Mouse (Mus musculus): ENCODE data around the gene Rab11fip4. TPM values are rescaled to one million over a fixed set of nuclear protein-coding genes. Genes with fewer than 3 reads are reported as not detected.

Gene Rab11fip4
- polyA plus RNA-seq, 1 experiment from 2014 or later: 24.1 TPM

- no peak overlapping the region for H3K4me2 ChIP-seq
- no peak overlapping the region for H3K27ac ChIP-seq (replicated peaks)
- H3K36me3 ChIP-seq: no peaks in the 10 kb centered on the region
- WGBS: 87% methylated on average over 6 of the region's 6 CpGs
- no peak for ATAC-seq (ENCODE audit: low FRiP score)
- no peak overlapping the region for H3K4me3 ChIP-seq (replicated peaks)
- peaks cover 28% of the 10 kb centered on the region for H3K27me3 ChIP-seq (replicated peaks)
- no peak overlapping the region for H3K9ac ChIP-seq (replicated peaks)
- no peaks in the 10 kb centered on the region for H3K9me3 ChIP-seq (replicated peaks)
- H3K4me1 ChIP-seq: peaks cover 29% of the 10 kb centered on the region
Measured at GRCm38 (mm10) chr11:79715733-79716452, 124.9 kb downstream of the Rab11fip4 start.

GRCm38 (mm10) chr11:79716453-79716749 lies 125.4 kb downstream of the Rab11fip4 start:
- Histone ChIP-seq H3K27ac (replicated peaks) (no peak overlapping the region), H3K4me1 (peaks cover 27% of the 10 kb centered on the region), H3K9ac (replicated peaks) (no peak overlapping the region), H3K4me3 (replicated peaks) (no peak overlapping the region), H3K36me3 (no peaks in the 10 kb centered on the region), H3K9me3 (replicated peaks) (no peaks in the 10 kb centered on the region), H3K4me2 (no peak overlapping the region), H3K27me3 (replicated peaks) (peaks cover 28% of the 10 kb centered on the region)
- 86% methylated on average over 2 of the region's 2 CpGs for WGBS
- no peak for ATAC-seq (ENCODE audit: low FRiP score)

GRCm38 (mm10) chr11:79717271-79717670 lies 126.3 kb downstream of the Rab11fip4 start:
- H3K27me3 ChIP-seq (replicated peaks): peaks cover 23% of the 10 kb centered on the region
- H3K36me3 ChIP-seq: no peaks in the 10 kb centered on the region
- no peak overlapping the region for H3K4me3 ChIP-seq (replicated peaks)
- H3K9me3 ChIP-seq (replicated peaks): no peaks in the 10 kb centered on the region
- H3K4me1 ChIP-seq: peaks cover 18% of the 10 kb centered on the region
- no peak for ATAC-seq (ENCODE audit: low FRiP score)
- no peak overlapping the region for H3K27ac ChIP-seq (replicated peaks)
- no peak overlapping the region for H3K4me2 ChIP-seq
- H3K9ac ChIP-seq (replicated peaks): no peak overlapping the region
- 77% methylated on average over 3 of the region's 3 CpGs for WGBS

GRCm38 (mm10) chr11:79717801-79718200 lies 126.8 kb downstream of the Rab11fip4 start:
- H3K36me3 ChIP-seq: no peaks in the 10 kb centered on the region
- no peak overlapping the region for H3K27ac ChIP-seq (replicated peaks)
- H3K4me3 ChIP-seq (replicated peaks): no peak overlapping the region
- H3K9me3 ChIP-seq (replicated peaks): no peaks in the 10 kb centered on the region
- H3K4me2 ChIP-seq: no peak overlapping the region
- H3K9ac ChIP-seq (replicated peaks): no peak overlapping the region
- peaks cover 13% of the 10 kb centered on the region for H3K4me1 ChIP-seq
- ATAC-seq (ENCODE audit: low FRiP score): no peak
- WGBS: 84% methylated on average over 7 of the region's 7 CpGs
- peaks cover 18% of the 10 kb centered on the region for H3K27me3 ChIP-seq (replicated peaks)

- Histone ChIP-seq H3K4me2 (no peak overlapping the region), H3K27me3 (replicated peaks) (peaks cover 14% of the 10 kb centered on the region), H3K27ac (replicated peaks) (no peak overlapping the region), H3K36me3 (no peaks in the 10 kb centered on the region), H3K4me1 (peaks cover 9% of the 10 kb centered on the region), H3K9me3 (replicated peaks) (no peaks in the 10 kb centered on the region), H3K9ac (replicated peaks) (no peak overlapping the region), H3K4me3 (replicated peaks) (no peak overlapping the region)
- WGBS: 66% methylated on average over 6 of the region's 6 CpGs
- no peak for ATAC-seq (ENCODE audit: low FRiP score)
Measured at GRCm38 (mm10) chr11:79718202-79718601, 127.2 kb downstream of the Rab11fip4 start.

GRCm38 (mm10) chr11:79718829-79719346 lies 127.9 kb downstream of the Rab11fip4 start:
- no peak for ATAC-seq (ENCODE audit: low FRiP score)
- Histone ChIP-seq H3K9ac (replicated peaks) (no peak overlapping the region), H3K27ac (replicated peaks) (no peak overlapping the region), H3K9me3 (replicated peaks) (no peaks in the 10 kb centered on the region), H3K27me3 (replicated peaks) (peaks cover 8% of the 10 kb centered on the region), H3K36me3 (no peaks in the 10 kb centered on the region), H3K4me1 (peaks cover 8% of the 10 kb centered on the region; the same call in 1 of the 2 replicates), H3K4me3 (replicated peaks) (no peak overlapping the region), H3K4me2 (no peak overlapping the region)
- 87% methylated on average over 8 of the region's 8 CpGs for WGBS

- Histone ChIP-seq H3K27ac (replicated peaks) (no peak overlapping the region), H3K9me3 (replicated peaks) (no peaks in the 10 kb centered on the region), H3K4me2 (no peak overlapping the region), H3K9ac (replicated peaks) (no peak overlapping the region), H3K27me3 (replicated peaks) (no peaks in the 10 kb centered on the region), H3K36me3 (no peaks in the 10 kb centered on the region), H3K4me1 (peaks cover 8% of the 10 kb centered on the region; the same call in 1 of the 2 replicates), H3K4me3 (replicated peaks) (no peak overlapping the region)
- ATAC-seq (ENCODE audit: low FRiP score): no peak
- WGBS: 79% methylated on average over 4 of the region's 4 CpGs
Measured at GRCm38 (mm10) chr11:79720737-79721136, 129.7 kb downstream of the Rab11fip4 start.

- no peaks in the 10 kb centered on the region for H3K36me3 ChIP-seq
- no peaks in the 10 kb centered on the region for H3K9me3 ChIP-seq (replicated peaks)
- 95% methylated on average over 5 of the region's 5 CpGs for WGBS
- H3K4me1 ChIP-seq: peaks cover 8% of the 10 kb centered on the region; the same call in 1 of the 2 replicates
- no peak overlapping the region for H3K4me3 ChIP-seq (replicated peaks)
- no peak for ATAC-seq (ENCODE audit: low FRiP score)
- no peak overlapping the region for H3K9ac ChIP-seq (replicated peaks)
- no peaks in the 10 kb centered on the region for H3K27me3 ChIP-seq (replicated peaks)
- H3K4me2 ChIP-seq: no peak overlapping the region
- no peak overlapping the region for H3K27ac ChIP-seq (replicated peaks)
Measured at GRCm38 (mm10) chr11:79722811-79723210, 131.8 kb downstream of the Rab11fip4 start.

GRCm38 (mm10) chr11:79725005-79725404 lies 134.0 kb downstream of the Rab11fip4 start:
- no peak overlapping the region for H3K4me3 ChIP-seq (replicated peaks)
- no peaks in the 10 kb centered on the region for H3K36me3 ChIP-seq
- H3K9ac ChIP-seq (replicated peaks): no peak overlapping the region
- H3K27ac ChIP-seq (replicated peaks): no peak overlapping the region
- 90% methylated on average over 6 of the region's 6 CpGs for WGBS
- H3K4me2 ChIP-seq: no peak overlapping the region
- no peak for ATAC-seq (ENCODE audit: low FRiP score)
- H3K4me1 ChIP-seq: 0 out of 2 replicates have a peak, but pooled peaks cover 4% of the 10 kb centered on the region
- H3K9me3 ChIP-seq (replicated peaks): no peaks in the 10 kb centered on the region
- H3K27me3 ChIP-seq (replicated peaks): no peaks in the 10 kb centered on the region

- Histone ChIP-seq H3K27ac (replicated peaks) (peak overlapping the region; percentile 74), H3K4me2 (no peak overlapping the region), H3K9ac (replicated peaks) (no peak overlapping the region), H3K4me1 (no peaks in the 10 kb centered on the region), H3K4me3 (replicated peaks) (no peak overlapping the region), H3K27me3 (replicated peaks) (no peaks in the 10 kb centered on the region), H3K9me3 (replicated peaks) (no peaks in the 10 kb centered on the region), H3K36me3 (no peaks in the 10 kb centered on the region)
- ATAC-seq (ENCODE audit: low FRiP score): peak; percentile 91
- WGBS: 58% methylated on average over 13 of the region's 13 CpGs
Measured at GRCm38 (mm10) chr11:79729231-79730047, 138.4 kb downstream of the Rab11fip4 start.

- no peak overlapping the region; the same call in 1 of the 2 replicates for H3K27ac ChIP-seq (replicated peaks)
- ATAC-seq (ENCODE audit: low FRiP score): no peak
Measured at GRCm38 (mm10) chr11:79730462-79730861, 139.4 kb downstream of the Rab11fip4 start.

GRCm38 (mm10) chr11:79731476-79731875 lies 140.5 kb downstream of the Rab11fip4 start:
- Histone ChIP-seq H3K9me3 (replicated peaks) (no peaks in the 10 kb centered on the region), H3K9ac (replicated peaks) (no peak overlapping the region), H3K4me3 (replicated peaks) (no peak overlapping the region), H3K27ac (replicated peaks) (no peak overlapping the region), H3K36me3 (no peaks in the 10 kb centered on the region), H3K27me3 (replicated peaks) (no peaks in the 10 kb centered on the region), H3K4me1 (peaks cover 1% of the 10 kb centered on the region), H3K4me2 (no peak overlapping the region)
- ATAC-seq (ENCODE audit: low FRiP score): no peak
- 87% methylated on average over 5 of the region's 5 CpGs for WGBS

More at GRCm38 (mm10) chr11:79730462-79730861, 139.4 kb downstream of the Rab11fip4 start:
- H3K4me2 ChIP-seq: no peak overlapping the region
- no peaks in the 10 kb centered on the region for H3K27me3 ChIP-seq (replicated peaks)
- H3K4me1 ChIP-seq: no peaks in the 10 kb centered on the region
- H3K36me3 ChIP-seq: no peaks in the 10 kb centered on the region
- WGBS: 80% methylated on average over 2 of the region's 2 CpGs
- no peak overlapping the region for H3K4me3 ChIP-seq (replicated peaks)
- H3K9me3 ChIP-seq (replicated peaks): no peaks in the 10 kb centered on the region
- no peak overlapping the region for H3K9ac ChIP-seq (replicated peaks)

Measured in neural tube, embryonic 15.5 days (tissue).